Mouse (Mus musculus) ES-E14 (cell line): Measurements from ENCODE around the gene Adora1. TPM values are rescaled to one million over a fixed set of nuclear protein-coding genes. Genes with fewer than 3 reads are reported as not detected.
"Not testable (repeated sequence)": the region's sequence is repeated elsewhere in the genome, so short reads cannot be mapped to it uniquely, and the experiment has no call there.

Source experiments
- DNase-seq: peaks from one replicate; pipeline ENCODE4 v3.0.0-alpha.2; 2013; ENCODE audit warnings: low read depth, low spot score
- H3K27ac ChIP-seq: 2 replicates; pipeline ENCODE4 v1.5.1; 2012; ENCODE audit warnings: low read depth, mild to moderate bottlenecking, low read length, moderate library complexity, mixed read lengths; ENCODE audit not compliant: poor library complexity, insufficient read depth, severe bottlenecking
- H3K36me3 ChIP-seq: 2 replicates; pipeline ENCODE4 v1.6.1; 2012; ENCODE audit warnings: mild to moderate bottlenecking, low read length, moderate library complexity, mixed read lengths; ENCODE audit not compliant: control insufficient read depth, poor library complexity, insufficient read depth, severe bottlenecking
- H3K4me1 ChIP-seq, 2 experiments: fragments of 150-350 bp in 1 of 2; sonication (generic) in 1 of 2; 2 replicates each; pipeline ENCODE4 v1.6.1; 2012; ENCODE audit warnings: low read length in 2 of 2, mild to moderate bottlenecking in 1 of 2, mixed read lengths in 1 of 2; ENCODE audit not compliant: control insufficient read depth in 2 of 2, insufficient read depth in 2 of 2, poor library complexity in 1 of 2
- H3K4me3 ChIP-seq, 2 experiments: fragments of 150-350 bp in 1 of 2; sonication (generic) in 1 of 2; 2 replicates each; pipeline ENCODE4 v1.5.1; 2012; ENCODE audit warnings: low read length in 2 of 2, low read depth in 1 of 2, mild to moderate bottlenecking in 1 of 2, mixed read lengths in 1 of 2; ENCODE audit not compliant: insufficient read depth in 1 of 2, poor library complexity in 1 of 2, severe bottlenecking in 1 of 2
- H3K9ac ChIP-seq: 2 replicates; pipeline ENCODE4 v1.6.1; 2012; ENCODE audit warnings: low read depth, mild to moderate bottlenecking, low read length, mixed read lengths; ENCODE audit not compliant: poor library complexity, insufficient read depth, severe bottlenecking
- H3K9me3 ChIP-seq: fragments of 150-350 bp; sonication (generic); 2 replicates; pipeline ENCODE4 v1.6.1; 2012; ENCODE audit warnings: low read depth, mild to moderate bottlenecking, low read length; ENCODE audit not compliant: control insufficient read depth, insufficient read depth
- CHD2 ChIP-seq: IDR thresholded peaks from 2 replicates; pipeline ENCODE4 v1.6.1; 2014; ENCODE audit warnings: mild to moderate bottlenecking, low read depth, low read length, inconsistent platforms
- HCFC1 ChIP-seq: IDR thresholded peaks from 2 replicates; pipeline ENCODE4 v1.6.1; 2012; ENCODE audit warnings: low read length, inconsistent platforms, borderline replicate concordance; ENCODE audit not compliant: insufficient read depth
- MAFK ChIP-seq: IDR thresholded peaks from 2 replicates; pipeline ENCODE4 v1.6.1; 2014; ENCODE audit warnings: mild to moderate bottlenecking, low read depth, low read length, inconsistent platforms; ENCODE audit not compliant: insufficient read depth
- ZC3H11A ChIP-seq: IDR thresholded peaks from 2 replicates; pipeline ENCODE4 v1.6.1; 2012; ENCODE audit warnings: low read depth, mild to moderate bottlenecking, inconsistent platforms, low read length, borderline replicate concordance
- ZNF384 ChIP-seq: IDR thresholded peaks from 2 replicates; pipeline ENCODE4 v1.6.1; 2012; ENCODE audit warnings: low read depth, low read length, inconsistent platforms
- in situ Hi-C, 2 experiments: fragments of 600-800 bp; cut with MboI; formaldehyde crosslinking; loops; one replicate each; pipeline ENCODE4 v1.15.1; 2025; ENCODE audit warnings: low sequenced_read_pairs in 2 of 2, inconsistent platforms in 1 of 2; ENCODE audit not compliant: unreplicated experiment in 2 of 2
- total RNA-seq: library from RNA; depleted of rRNA; stranded (reverse); fragments of 300-350 nt; gene quantifications from 2 replicates; pipeline ENCODE4 v1.2.3, GENCODE M21; 2012

Gene Adora1
- total RNA-seq, 1 experiment: 0.58 TPM

DNA sequence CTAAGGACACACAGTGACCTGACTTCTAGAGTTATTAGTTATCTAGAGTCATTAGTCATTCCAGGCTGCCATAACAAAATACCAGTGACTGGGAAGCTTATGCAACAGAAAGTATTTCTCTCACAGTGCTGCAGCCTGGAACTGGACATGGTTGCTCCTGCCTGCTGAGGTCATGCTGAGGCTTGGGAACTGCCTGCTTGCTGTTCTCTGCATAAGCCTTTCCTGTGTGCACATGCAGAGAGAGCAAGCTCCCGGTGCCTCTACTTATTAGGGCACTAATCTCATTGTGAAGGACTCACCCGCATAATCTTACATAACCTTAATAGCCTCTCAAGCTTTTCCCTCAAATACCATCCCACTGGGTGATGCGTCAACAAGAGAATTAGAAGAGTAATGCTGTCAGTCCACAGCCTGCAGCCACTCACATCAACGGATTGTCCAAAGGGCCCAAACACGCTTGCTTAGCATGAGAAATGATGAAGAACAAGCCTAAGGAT is 37.6 kb upstream of the Adora1 start:
- Histone ChIP-seq H3K9me3 (no peaks in the 10 kb centered on the region), H3K36me3 (no peaks in the 10 kb centered on the region), H3K4me3 (no peak overlapping the region), H3K4me1 (no peaks in the 10 kb centered on the region), H3K27ac (no peak overlapping the region), H3K9ac (no peak overlapping the region)
- DNase-seq: no peak
- no peak for TF ChIP-seq ZNF384
- TF ChIP-seq MAFK: no peak
- no peak for TF ChIP-seq HCFC1
- no peak for TF ChIP-seq CHD2
- no peak for TF ChIP-seq ZC3H11A
- in situ Hi-C loops: no loop called here

DNA sequence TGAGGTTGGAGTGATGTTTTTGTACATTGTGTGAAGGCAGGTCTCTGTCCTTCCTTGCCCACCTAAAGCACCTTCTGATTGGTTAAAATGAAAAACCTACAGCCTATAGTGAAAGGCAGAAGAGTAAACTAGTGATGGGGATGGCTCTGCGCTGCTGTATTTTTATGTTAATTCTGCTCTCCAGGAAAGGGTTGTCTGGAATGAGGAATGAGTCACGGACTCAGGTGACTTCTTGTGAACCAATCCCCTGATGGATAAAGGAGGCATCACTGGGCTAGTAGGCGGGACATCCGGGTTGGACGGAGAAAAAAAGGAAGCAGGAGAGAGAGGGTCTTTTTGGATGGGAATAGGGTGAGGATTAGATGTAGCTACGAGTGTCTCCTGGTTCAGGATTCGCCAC is 34.8 kb upstream of the Adora1 start:
- H3K4me3 ChIP-seq: no peak overlapping the region

DNA sequence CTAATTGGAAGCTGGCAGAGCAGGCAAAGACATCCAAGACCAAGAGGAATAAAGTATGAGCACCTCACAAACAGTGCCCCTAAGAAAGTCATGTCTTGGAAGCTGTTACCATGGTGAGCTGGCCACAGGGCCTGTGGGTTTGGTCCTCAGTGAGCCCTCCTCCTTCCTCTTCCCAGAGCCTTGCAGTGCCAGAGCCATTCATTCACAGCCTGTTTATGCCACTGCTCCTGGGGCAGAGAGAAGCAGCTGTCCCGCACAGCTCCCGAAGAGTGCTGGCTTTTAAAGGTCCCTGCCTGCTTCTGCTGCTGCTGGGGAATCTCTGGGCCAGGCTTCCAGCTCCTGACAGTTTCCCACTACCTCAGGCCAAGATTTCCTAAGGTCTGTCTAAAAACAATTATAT is 30.6 kb upstream of the Adora1 start:
- DNase-seq: no peak
- H3K36me3 ChIP-seq: no peaks in the 10 kb centered on the region
- no peak overlapping the region for H3K9ac ChIP-seq
- no peaks in the 10 kb centered on the region for H3K9me3 ChIP-seq
- in situ Hi-C loops: no loop called here
- no peak for TF ChIP-seq HCFC1
- TF ChIP-seq CHD2: no peak
- no peak for TF ChIP-seq ZC3H11A
- no peak for TF ChIP-seq ZNF384
- no peak for TF ChIP-seq MAFK
- H3K4me3 ChIP-seq: no peak overlapping the region
- H3K4me1 ChIP-seq: no peaks in the 10 kb centered on the region
- H3K27ac ChIP-seq: no peak overlapping the region

More for the DNA sequence above, 34.8 kb upstream of the Adora1 start:
- Histone ChIP-seq H3K9ac (no peak overlapping the region), H3K9me3 (no peaks in the 10 kb centered on the region), H3K4me1 (no peaks in the 10 kb centered on the region), H3K36me3 (no peaks in the 10 kb centered on the region), H3K27ac (no peak overlapping the region)
- TF ChIP-seq ZC3H11A (no peak), CHD2 (no peak), ZNF384 (no peak), MAFK (no peak), HCFC1 (no peak)
- no peak for DNase-seq
- in situ Hi-C loops: no loop called here

DNA sequence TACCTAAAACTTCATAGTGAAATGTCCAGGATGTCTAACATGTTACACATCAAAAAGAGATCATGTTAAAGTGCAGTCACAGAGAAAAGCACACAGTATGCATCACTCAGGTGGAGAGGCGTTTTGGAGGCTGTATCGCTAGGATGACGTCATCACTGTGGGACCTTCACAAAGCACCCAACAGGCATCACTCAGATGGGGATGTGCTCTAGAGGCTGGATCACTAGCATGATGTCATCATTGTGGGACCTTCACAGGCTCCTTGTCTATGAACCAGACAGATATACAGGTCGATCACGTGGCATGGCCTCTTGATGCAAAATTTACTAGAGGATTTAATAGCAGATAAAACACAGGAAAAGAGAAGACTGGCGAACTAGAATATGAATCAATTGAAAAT is 29.1 kb upstream of the Adora1 start:
- H3K9ac ChIP-seq: no peak overlapping the region
- H3K27ac ChIP-seq: no peak overlapping the region
- no peaks in the 10 kb centered on the region for H3K9me3 ChIP-seq
- TF ChIP-seq HCFC1 (no peak), CHD2 (no peak), MAFK (no peak), ZNF384 (no peak), ZC3H11A (no peak)
- no peak for DNase-seq
- no peak overlapping the region for H3K4me3 ChIP-seq
- no peaks in the 10 kb centered on the region for H3K36me3 ChIP-seq
- no peaks in the 10 kb centered on the region for H3K4me1 ChIP-seq
- in situ Hi-C loops: no loop called here

DNA sequence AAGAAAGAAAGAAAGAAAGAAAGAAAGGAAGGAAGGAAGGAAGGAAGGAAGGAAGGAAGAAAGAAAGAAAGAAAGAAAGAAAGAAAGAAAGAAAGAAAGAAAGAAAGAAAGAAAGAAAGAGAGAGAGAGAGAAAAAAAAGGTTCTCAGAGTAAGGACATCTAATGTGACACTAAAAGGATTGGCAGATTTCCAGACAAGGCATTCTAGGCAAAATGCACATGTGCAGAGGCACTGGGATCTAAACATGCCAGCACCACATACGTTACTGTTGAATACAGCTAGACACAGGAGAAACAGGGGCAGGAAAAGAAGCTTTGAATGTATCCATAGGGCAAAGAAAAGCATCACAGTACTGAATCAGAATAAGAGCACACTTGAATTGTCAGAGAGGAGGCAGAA is 14.4 kb upstream of the Adora1 start:
- H3K9ac ChIP-seq, in situ Hi-C loops, DNase-seq, H3K4me1 ChIP-seq, H3K4me3 ChIP-seq, H3K36me3 ChIP-seq, H3K9me3 ChIP-seq, H3K27ac ChIP-seq: not testable (repeated sequence)
